Mouse (Mus musculus) heart, embryonic 16.5 days (tissue): ENCODE results near the gene Pfpl. TPM values are rescaled to one million over a fixed set of nuclear protein-coding genes. Genes with fewer than 3 reads are reported as not detected.

ENCODE experiments used
- ATAC-seq: fragments of 200-750 bp; cut with Nextera tagmentation; replicated peaks from 2 replicates; pipeline ENCODE4 v1.8.0; 2017; ENCODE audit warnings: moderate number of reproducible peaks; ENCODE audit not compliant: insufficient read depth, low FRiP score; ENCODE audit errors: extremely low read depth
- H3K27ac ChIP-seq: fragments of 300-500 bp; sonication (generic); 2 replicates; pipeline ENCODE4 v1.5.1; 2014; ENCODE audit warnings: mild to moderate bottlenecking, low read length, control low read depth, moderate library complexity
- H3K27me3 ChIP-seq: fragments of 300-500 bp; sonication (generic); 2 replicates; pipeline ENCODE4 v1.6.1; 2014; ENCODE audit warnings: low read length, mixed read lengths; ENCODE audit not compliant: control insufficient read depth, insufficient read depth
- H3K36me3 ChIP-seq: fragments of 300-500 bp; sonication (generic); 2 replicates; pipeline ENCODE4 v1.6.1; 2014; ENCODE audit not compliant: control insufficient read depth, insufficient read depth
- H3K4me1 ChIP-seq: fragments of 300-500 bp; sonication (generic); 2 replicates; pipeline ENCODE4 v1.6.1; 2014; ENCODE audit warnings: low read length, mixed read lengths; ENCODE audit not compliant: control insufficient read depth, insufficient read depth
- H3K4me2 ChIP-seq: fragments of 300-500 bp; sonication (generic); 2 replicates; pipeline ENCODE4 v1.6.1; 2014; ENCODE audit warnings: low read depth, mild to moderate bottlenecking, control low read depth, low read length
- H3K4me3 ChIP-seq: fragments of 300-500 bp; sonication (generic); 2 replicates; pipeline ENCODE4 v1.5.1; 2014; ENCODE audit warnings: mild to moderate bottlenecking, control low read depth, low read length
- H3K9ac ChIP-seq: fragments of 300-500 bp; sonication (generic); 2 replicates; pipeline ENCODE4 v1.6.1; 2014; ENCODE audit warnings: low read length, control low read depth
- H3K9me3 ChIP-seq: fragments of 300-500 bp; sonication (generic); replicated peaks from 2 replicates; pipeline ENCODE4 v1.6.1; 2016; ENCODE audit warnings: low read length; ENCODE audit not compliant: control insufficient read depth
- WGBS: fragments of 180-500 bp; shearing (Covaris S2); extraction: QIAGEN DNeasy Blood & Tissue Kit; methylation state at CpG from one replicate; pipeline ENCODE4 v1.1.7; 2014; 5-methylcytosine and 5-hydroxymethylcytosine counted together
- polyA plus RNA-seq: library from polyadenylated mRNA; unstranded; fragments of >200 nt; fragmentation: Nextera tagmentation; extraction: Ambion mirVana; gene quantifications from 2 replicates; pipeline ENCODE4 v1.2.1, GENCODE M21; 2015

Gene Pfpl
- polyA plus RNA-seq, 1 experiment from 2014 or later, result not detected

- WGBS, result 69% methylated on average over 4 of the region's 4 CpGs
- Histone ChIP-seq H3K9ac (no peak overlapping the region), H3K4me3 (no peak overlapping the region), H3K4me2 (no peak overlapping the region), H3K27me3 (no peaks in the 10 kb centered on the region), H3K4me1 (peaks cover 26% of the 10 kb centered on the region), H3K27ac (peak overlapping the region; percentile 39; the same call in 1 of the 2 replicates), H3K9me3 (no peaks in the 10 kb centered on the region), H3K36me3 (no peaks in the 10 kb centered on the region)
- ATAC-seq, result no peak
These were observed 45.5 kb downstream of the Pfpl start for GRCm38 (mm10) chr19:12473201-12473641.

- Histone ChIP-seq H3K9ac (no peak overlapping the region), H3K36me3 (no peaks in the 10 kb centered on the region), H3K4me2 (no peak overlapping the region), H3K9me3 (no peaks in the 10 kb centered on the region), H3K4me3 (no peak overlapping the region), H3K27ac (no peak overlapping the region), H3K4me1 (peaks cover 26% of the 10 kb centered on the region), H3K27me3 (no peaks in the 10 kb centered on the region)
- ATAC-seq, result no peak
- WGBS, result 81% methylated on average over 4 of the region's 4 CpGs
These were observed 46.2 kb downstream of the Pfpl start for GRCm38 (mm10) chr19:12473951-12474350.

- H3K4me3 ChIP-seq, result peak overlapping the region; percentile 21; the same call in 1 of the 2 replicates
- peak; percentile 97 for ATAC-seq
- peak overlapping the region; percentile 85 for H3K27ac ChIP-seq
- H3K9ac ChIP-seq, result peak overlapping the region; percentile 65
- H3K4me2 ChIP-seq, result peak overlapping the region; percentile 50
- H3K9me3 ChIP-seq, result no peaks in the 10 kb centered on the region
- WGBS, result 46% methylated on average over 15 of the region's 15 CpGs
- H3K27me3 ChIP-seq, result no peaks in the 10 kb centered on the region
- H3K36me3 ChIP-seq, result no peaks in the 10 kb centered on the region
- H3K4me1 ChIP-seq, result peaks cover 26% of the 10 kb centered on the region
These were observed 47.9 kb downstream of the Pfpl start for GRCm38 (mm10) chr19:12475380-12476250.

- 20% methylated on average over 5 of the region's 5 CpGs for WGBS
These were observed 49.1 kb downstream of the Pfpl start for GRCm38 (mm10) chr19:12476721-12477270.

GRCm38 (mm10) chr19:12478369-12478768 is 50.7 kb downstream of the Pfpl start:
- Histone ChIP-seq H3K4me1 (peaks cover 19% of the 10 kb centered on the region), H3K4me2 (no peak overlapping the region), H3K27me3 (no peaks in the 10 kb centered on the region), H3K36me3 (no peaks in the 10 kb centered on the region), H3K4me3 (no peak overlapping the region), H3K27ac (no peak overlapping the region), H3K9ac (no peak overlapping the region), H3K9me3 (no peaks in the 10 kb centered on the region)
- WGBS, result 84% methylated on average over 6 of the region's 6 CpGs
- ATAC-seq, result no peak

More at GRCm38 (mm10) chr19:12476721-12477270, 49.1 kb downstream of the Pfpl start:
- Histone ChIP-seq H3K4me1 (peaks cover 26% of the 10 kb centered on the region), H3K36me3 (no peaks in the 10 kb centered on the region), H3K27me3 (no peaks in the 10 kb centered on the region), H3K9ac (no peak overlapping the region), H3K27ac (peak overlapping the region; percentile 50), H3K9me3 (no peaks in the 10 kb centered on the region), H3K4me3 (no peak overlapping the region), H3K4me2 (no peak overlapping the region)
- ATAC-seq, result no peak

Other genes starting within 250 kb of the Pfpl start
- gene Olfr1431, start 227.3 kb upstream of the Pfpl start, polyA plus RNA-seq, result not detected in 2 replicates
- not detected in 2 replicates for gene Olfr1432, start 195.3 kb upstream of the Pfpl start, polyA plus RNA-seq
- gene Olfr262, start 186.2 kb upstream of the Pfpl start, polyA plus RNA-seq, result not detected in 2 replicates
- gene Olfr235, start 166.9 kb upstream of the Pfpl start, polyA plus RNA-seq, result not detected in 2 replicates
- not detected in 2 replicates for gene Olfr1434, start 148.1 kb upstream of the Pfpl start, polyA plus RNA-seq
- not detected in 2 replicates for gene Olfr1436, start 128.8 kb upstream of the Pfpl start, polyA plus RNA-seq
- not detected in 2 replicates for gene Olfr1437, start 102.8 kb upstream of the Pfpl start, polyA plus RNA-seq
- gene Olfr1438-ps1, start 92.0 kb upstream of the Pfpl start, polyA plus RNA-seq, result not detected in 2 replicates
- not detected in 2 replicates for gene Olfr1440, start 40.6 kb upstream of the Pfpl start, polyA plus RNA-seq
- gene Olfr1441, start 10.5 kb upstream of the Pfpl start, polyA plus RNA-seq, result not detected in 2 replicates
- 0.37 and 0.41 TPM in 2 replicates for gene Mpeg1, start 32.9 kb downstream of the Pfpl start, polyA plus RNA-seq
- gene Dtx4, start 73.5 kb downstream of the Pfpl start, polyA plus RNA-seq, result 2.6 and 3.2 TPM in 2 replicates
- gene Fam111a, start 117.8 kb downstream of the Pfpl start, polyA plus RNA-seq, result 15.2 and 20.5 TPM in 2 replicates
- not detected in 2 replicates for gene Gm4952, start 172.1 kb downstream of the Pfpl start, polyA plus RNA-seq
- gene Glyat, start 205.4 kb downstream of the Pfpl start, polyA plus RNA-seq, result not detected in 2 replicates
- gene Olfr1442, start 242.5 kb downstream of the Pfpl start, polyA plus RNA-seq, result not detected in 2 replicates